Comparison of ENCODE assay signal across 8 mouse cellular contexts in genomic region chr1:190831839-190832497, GRCm38 (mm10).
DNase-seq lines count a peak whose midpoint lies in the region; ATAC-seq and TF ChIP-seq lines count a peak whose summit lies in the region.

No protein-coding gene starts in this region.

- no peaks in the 10 kb centered on the region for H3K79me2 ChIP-seq in heart, adult 2 months (replicated peaks; ENCODE audit: control insufficient read depth, insufficient read depth, low read length)

- no peak overlapping the region for H3K27ac ChIP-seq in heart, adult 2 months
- H3K27ac ChIP-seq in heart, embryonic 10.5 days: no peak overlapping the region
- H3K27ac ChIP-seq in forebrain, embryonic 16.5 days (ENCODE audit: low read length): no peak overlapping the region

- no peak for TF ChIP-seq POLR2A in heart, adult 2 months (IDR thresholded peaks at IDR 0.05; ENCODE audit: insufficient read depth, low read depth, low read length)
- TF ChIP-seq POLR2A in lung, adult 2 months (IDR thresholded peaks at IDR 0.05; ENCODE audit: borderline replicate concordance, extremely low read depth, low read depth, low read length): no peak

- no peaks in the 10 kb centered on the region for H3K36me3 ChIP-seq in heart, adult 2 months (ENCODE audit: control insufficient read depth, insufficient read depth, low read length)
- peaks cover 9% of the 10 kb centered on the region; the same call in 1 of the 2 replicates for H3K36me3 ChIP-seq in heart, embryonic 10.5 days
- H3K36me3 ChIP-seq in forebrain, embryonic 16.5 days (ENCODE audit: control insufficient read depth, insufficient read depth): no peaks in the 10 kb centered on the region

- DNase-seq in heart, adult 2 months: no peak
- DNase-seq in heart, embryonic 10.5 days (ENCODE audit: low spot score): no peak
- peak; percentile 36 for DNase-seq in CD4-positive helper T cell, adult 2 months (ENCODE audit: low read depth, low spot score)
- peak; percentile 68 for DNase-seq in adrenal gland, postnatal 14 days
- peak; percentile 77 for DNase-seq in kidney, postnatal 14 days
- DNase-seq in lung, adult 2 months: peak; percentile 40
- DNase-seq in skeletal muscle tissue, adult 2 months (ENCODE audit: low read depth, low spot score): peak; percentile 22

- H3K4me2 ChIP-seq in forebrain, embryonic 16.5 days (ENCODE audit: low read length): no peak overlapping the region

- no peaks in the 10 kb centered on the region for H3K9me3 ChIP-seq in heart, embryonic 10.5 days
- no peaks in the 10 kb centered on the region for H3K9me3 ChIP-seq in forebrain, embryonic 16.5 days (ENCODE audit: control insufficient read depth, low read length)

- no peaks in the 10 kb centered on the region; the same call in 1 of the 2 replicates for H3K4me1 ChIP-seq in heart, adult 2 months (ENCODE audit: control insufficient read depth, insufficient read depth, low read length)
- peaks cover 6% of the 10 kb centered on the region for H3K4me1 ChIP-seq in heart, embryonic 10.5 days
- H3K4me1 ChIP-seq in forebrain, embryonic 16.5 days (replicated peaks; ENCODE audit: control insufficient read depth, insufficient read depth, low read length): no peaks in the 10 kb centered on the region
- 0 out of 2 replicates have a peak, but pooled peaks cover 3% of the 10 kb centered on the region for H3K4me1 ChIP-seq in lung, adult 2 months (ENCODE audit: control insufficient read depth, insufficient read depth, low read length)

- TF ChIP-seq EP300 in heart, adult 2 months (IDR thresholded peaks at IDR 0.05; ENCODE audit: insufficient read depth, low read depth, low read length): no peak

- H3K27me3 ChIP-seq in heart, adult 2 months (ENCODE audit: control insufficient read depth, insufficient read depth, low read length): no peaks in the 10 kb centered on the region
- no peaks in the 10 kb centered on the region for H3K27me3 ChIP-seq in heart, embryonic 10.5 days (ENCODE audit: insufficient read depth, poor library complexity, severe bottlenecking)
- H3K27me3 ChIP-seq in forebrain, embryonic 16.5 days (replicated peaks; ENCODE audit: control insufficient read depth, insufficient read depth, low read length): no peaks in the 10 kb centered on the region

- peak; percentile 86 for TF ChIP-seq CTCF in heart, adult 2 months (IDR thresholded peaks at IDR 0.05)
- TF ChIP-seq CTCF in lung, adult 2 months (IDR thresholded peaks at IDR 0.05; ENCODE audit: insufficient read depth, low read length): peak; percentile 40

- 47% methylated on average over 10 of the region's 10 CpGs for WGBS in heart, adult 2 months
- 57% methylated on average over 10 of the region's 10 CpGs for WGBS in heart, embryonic 10.5 days
- WGBS in forebrain, embryonic 16.5 days: 53% methylated on average over 10 of the region's 10 CpGs
- WGBS in lung, adult 2 months: 35% methylated on average over 10 of the region's 10 CpGs

- peak; percentile 36; the same call in 1 of the 2 replicates for ATAC-seq in forebrain, embryonic 16.5 days

- intact Hi-C loops in heart, adult 2 months (cut with DNase I): loop anchor here (1.0 to 10.0 kb wide), 3 partner anchors 45 to 233 kb away; partner anchors contain the start of genes Nsl1 and Tatdn3

- H3K9ac ChIP-seq in heart, adult 2 months (ENCODE audit: low read depth, low read length): no peak overlapping the region
- no peak overlapping the region for H3K9ac ChIP-seq in forebrain, embryonic 16.5 days (replicated peaks; ENCODE audit: low read depth, low read length)

- H3K4me3 ChIP-seq in heart, adult 2 months: no peak overlapping the region
- no peak overlapping the region for H3K4me3 ChIP-seq in heart, embryonic 10.5 days
- H3K4me3 ChIP-seq in forebrain, embryonic 16.5 days (replicated peaks; ENCODE audit: low read length): no peak overlapping the region
- H3K4me3 ChIP-seq in lung, adult 2 months (replicated peaks; ENCODE audit: extremely low read depth, low read depth, low read length): no peak overlapping the region

Comparison
In these comparisons a context has a peak if more than half of its experiments do, and no peak if none do; other contexts are left out.
1. DNase-seq: peak in CD4-positive helper T cell, adult 2 months (single experiment), adrenal gland, postnatal 14 days (single experiment), kidney, postnatal 14 days (single experiment), lung, adult 2 months (single experiment) and skeletal muscle tissue, adult 2 months (single experiment); none in heart, adult 2 months (0 of 2) and heart, embryonic 10.5 days (single experiment).